Mouse (Mus musculus) forebrain, embryonic 16.5 days (tissue): ENCODE data around the gene Kansl1l. TPM values are rescaled to one million over a fixed set of nuclear protein-coding genes. Genes with fewer than 3 reads are reported as not detected.
A peak's percentile ranks its signal among the peaks of the same experiment; 100 is the strongest.

Source experiments
- ATAC-seq: fragments of 200-750 bp; cut with Nextera tagmentation; 2 replicates; pipeline ENCODE4 v1.8.0; 2017; ENCODE audit warnings: mild to moderate bottlenecking, moderate library complexity
- H3K27ac ChIP-seq: fragments of 300-500 bp; sonication (generic); 2 replicates; pipeline ENCODE4 v1.5.1; 2014; ENCODE audit warnings: low read length, control low read depth
- H3K27me3 ChIP-seq: fragments of 300-500 bp; sonication (generic); replicated peaks from 2 replicates; pipeline ENCODE4 v1.6.1; 2014; ENCODE audit warnings: low read length; ENCODE audit not compliant: control insufficient read depth, insufficient read depth
- H3K36me3 ChIP-seq: fragments of 300-500 bp; sonication (generic); 2 replicates; pipeline ENCODE4 v1.6.1; 2014; ENCODE audit not compliant: control insufficient read depth, insufficient read depth
- H3K4me1 ChIP-seq: fragments of 300-500 bp; sonication (generic); replicated peaks from 2 replicates; pipeline ENCODE4 v1.6.1; 2014; ENCODE audit warnings: low read length; ENCODE audit not compliant: control insufficient read depth, insufficient read depth
- H3K4me2 ChIP-seq: fragments of 300-500 bp; sonication (generic); 2 replicates; pipeline ENCODE4 v1.6.1; 2014; ENCODE audit warnings: mild to moderate bottlenecking, low read length, control low read depth
- H3K4me3 ChIP-seq: fragments of 300-500 bp; sonication (generic); replicated peaks from 2 replicates; pipeline ENCODE4 v1.5.1; 2014; ENCODE audit warnings: mild to moderate bottlenecking, low read length, control low read depth
- H3K9ac ChIP-seq: fragments of 300-500 bp; sonication (generic); replicated peaks from 2 replicates; pipeline ENCODE4 v1.6.1; 2014; ENCODE audit warnings: low read depth, low read length, control low read depth
- H3K9me3 ChIP-seq: fragments of 300-500 bp; sonication (generic); 2 replicates; pipeline ENCODE4 v1.6.1; 2016; ENCODE audit warnings: low read length; ENCODE audit not compliant: control insufficient read depth
- WGBS: fragments of 180-500 bp; shearing (Covaris S2); extraction: QIAGEN DNeasy Blood & Tissue Kit; methylation state at CpG from one replicate; pipeline ENCODE4 v1.1.7; 2014; 5-methylcytosine and 5-hydroxymethylcytosine counted together
- polyA plus RNA-seq: library from polyadenylated mRNA; unstranded; fragments of >200 nt; fragmentation: Nextera tagmentation; extraction: Ambion mirVana; gene quantifications from 2 replicates; pipeline ENCODE4 v1.2.1, GENCODE M21; 2015

The Kansl1l gene
- polyA plus RNA-seq, 1 experiment from 2014 or later, result 15.0 TPM

DNA sequence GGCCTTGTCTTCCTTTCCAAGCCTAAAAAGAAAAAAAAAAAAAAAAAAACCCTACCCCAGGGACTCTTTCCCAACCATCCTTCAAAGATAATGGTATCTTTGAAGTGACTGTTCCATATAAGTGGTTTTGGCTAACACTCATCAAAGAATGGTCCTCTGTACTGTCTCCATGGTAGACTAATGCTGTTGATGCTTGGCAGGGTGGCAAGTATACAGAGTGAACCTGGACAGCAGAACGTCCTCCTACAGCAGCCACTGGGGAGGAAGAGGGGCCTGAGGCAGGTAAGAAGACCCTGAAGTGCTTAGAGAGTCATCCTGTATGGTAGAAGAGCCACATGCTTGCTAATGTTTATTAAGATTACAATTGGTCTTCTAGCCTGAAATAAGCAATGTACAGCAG is 125.1 kb downstream of the Kansl1l start:
- peak; percentile 42; the same call in 1 of the 2 replicates for ATAC-seq
- H3K4me1 ChIP-seq, result peaks cover 13% of the 10 kb centered on the region
- no peaks in the 10 kb centered on the region for H3K36me3 ChIP-seq
- no peaks in the 10 kb centered on the region for H3K9me3 ChIP-seq
- 76% methylated on average over 1 of the region's 1 CpGs for WGBS
- no peak overlapping the region for H3K4me2 ChIP-seq
- H3K27ac ChIP-seq, result no peak overlapping the region
- H3K27me3 ChIP-seq, result no peaks in the 10 kb centered on the region
- no peak overlapping the region for H3K4me3 ChIP-seq
- H3K9ac ChIP-seq, result no peak overlapping the region

DNA sequence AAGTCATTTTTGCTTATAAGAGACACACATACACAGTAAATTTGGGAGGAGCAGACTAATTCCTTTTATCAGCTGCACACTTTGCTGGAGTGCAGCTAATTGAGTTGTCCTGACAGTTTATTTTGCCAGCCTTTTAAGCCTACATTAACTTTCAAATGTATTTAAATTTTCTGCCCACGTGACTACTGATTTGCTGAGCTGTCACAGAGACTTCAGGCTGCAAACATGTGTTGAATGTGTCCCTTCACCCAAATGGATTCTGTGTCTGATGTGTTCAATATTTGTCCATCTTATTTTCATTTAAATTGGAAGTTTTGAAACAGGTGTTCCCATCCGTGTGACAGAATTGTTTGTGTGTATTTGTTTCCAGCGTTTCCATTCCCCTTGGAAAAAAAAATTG is 125.6 kb downstream of the Kansl1l start:
- Histone ChIP-seq H3K9ac (no peak overlapping the region), H3K27ac (no peak overlapping the region), H3K36me3 (no peaks in the 10 kb centered on the region), H3K4me2 (no peak overlapping the region), H3K4me3 (no peak overlapping the region), H3K4me1 (peaks cover 13% of the 10 kb centered on the region), H3K9me3 (no peaks in the 10 kb centered on the region), H3K27me3 (no peaks in the 10 kb centered on the region)
- WGBS, result 42% methylated on average over 3 of the region's 3 CpGs
- ATAC-seq, result peak; percentile 81

DNA sequence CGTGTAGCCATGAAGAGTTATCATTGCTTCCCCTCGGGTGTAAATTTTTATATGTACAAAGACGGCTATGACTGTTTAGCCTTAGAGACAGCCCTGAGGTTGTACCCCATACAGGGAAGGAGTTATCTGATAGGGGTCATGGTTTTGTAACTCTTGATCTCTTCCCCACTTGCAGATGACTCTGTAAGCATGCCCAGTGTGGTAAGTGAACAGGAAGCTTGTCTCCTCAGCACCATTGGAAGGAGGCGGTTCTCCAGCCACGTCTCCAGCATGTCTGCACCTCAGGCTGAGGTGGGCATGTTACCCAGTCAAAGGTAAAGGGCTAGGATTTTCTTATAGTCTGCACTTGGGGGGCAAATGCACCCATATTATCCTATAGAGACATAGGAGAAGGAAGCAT is 134.4 kb downstream of the Kansl1l start:
- Histone ChIP-seq H3K4me1 (no peaks in the 10 kb centered on the region), H3K4me3 (no peak overlapping the region), H3K27ac (no peak overlapping the region), H3K36me3 (no peaks in the 10 kb centered on the region), H3K4me2 (no peak overlapping the region), H3K9ac (no peak overlapping the region), H3K27me3 (no peaks in the 10 kb centered on the region), H3K9me3 (no peaks in the 10 kb centered on the region)
- no peak for ATAC-seq
- 92% methylated on average over 5 of the region's 5 CpGs for WGBS

DNA sequence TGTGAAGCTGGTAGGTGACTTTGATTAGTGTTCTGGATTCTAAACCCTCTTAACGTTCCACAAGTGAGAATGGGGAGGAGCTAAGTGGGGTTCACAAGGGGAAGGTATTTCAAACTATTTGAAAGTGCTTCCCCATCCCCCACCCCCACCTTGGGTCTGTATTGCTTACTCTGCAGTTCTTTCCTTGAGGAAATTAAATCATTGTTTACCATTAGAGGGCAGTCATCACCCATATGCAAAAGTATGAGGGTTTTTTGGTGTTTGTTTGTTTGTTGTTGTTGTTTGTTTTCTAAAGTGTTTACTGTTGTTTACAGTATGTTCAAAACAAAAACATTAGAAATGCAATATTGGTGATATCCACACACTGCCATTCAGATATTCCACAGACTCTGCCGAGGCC is 138.7 kb downstream of the Kansl1l start:
- no peaks in the 10 kb centered on the region for H3K9me3 ChIP-seq
- WGBS, result 12% methylated on average over 2 of the region's 2 CpGs
- H3K4me3 ChIP-seq, result no peak overlapping the region
- no peak overlapping the region for H3K27ac ChIP-seq
- no peaks in the 10 kb centered on the region for H3K27me3 ChIP-seq
- no peak for ATAC-seq
- H3K36me3 ChIP-seq, result no peaks in the 10 kb centered on the region
- H3K9ac ChIP-seq, result no peak overlapping the region
- H3K4me2 ChIP-seq, result no peak overlapping the region
- H3K4me1 ChIP-seq, result no peaks in the 10 kb centered on the region

DNA sequence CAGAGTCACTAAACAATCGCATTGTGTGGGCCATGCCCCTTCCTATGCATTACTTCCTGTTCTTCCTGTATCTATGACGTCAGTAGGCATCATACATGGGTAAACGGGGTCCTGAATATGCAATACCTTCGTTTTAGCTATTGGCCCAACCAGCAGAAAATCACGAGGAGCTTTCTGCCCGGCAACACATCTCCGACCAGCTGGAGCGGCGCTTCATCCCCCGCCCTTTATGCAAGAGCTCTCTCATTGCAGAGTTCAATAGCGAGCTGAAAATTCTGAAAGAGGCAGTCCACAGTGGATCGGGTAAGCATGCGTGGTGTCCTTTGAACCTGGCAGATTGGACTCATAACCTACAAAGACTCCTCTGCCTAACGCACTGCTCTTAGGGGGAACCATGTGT is 139.4 kb downstream of the Kansl1l start:
- WGBS, result 63% methylated on average over 14 of the region's 14 CpGs
- ATAC-seq, result no peak

DNA sequence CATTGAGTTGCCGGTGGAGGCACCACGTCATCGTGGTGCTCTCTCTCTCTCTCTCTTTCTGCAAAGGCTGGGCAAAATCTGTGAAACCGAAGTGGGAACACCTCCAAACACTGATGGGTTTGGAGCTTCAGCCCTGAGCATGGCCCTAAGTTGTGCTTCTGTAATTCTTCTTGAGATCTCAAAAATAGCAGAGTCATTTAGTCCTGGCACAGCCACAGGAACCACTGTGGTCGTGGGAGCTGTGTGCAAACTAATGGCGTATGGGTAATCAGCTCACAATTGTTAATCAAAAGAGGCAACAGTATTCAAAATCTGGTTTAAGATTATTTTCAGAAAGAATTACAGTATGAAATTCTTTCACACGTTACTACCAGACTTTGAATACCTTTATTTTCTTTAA is 144.6 kb downstream of the Kansl1l start:
- H3K4me3 ChIP-seq, result no peak overlapping the region
- no peak overlapping the region for H3K27ac ChIP-seq
- H3K27me3 ChIP-seq, result no peaks in the 10 kb centered on the region
- no peaks in the 10 kb centered on the region for H3K36me3 ChIP-seq
- H3K4me1 ChIP-seq, result no peaks in the 10 kb centered on the region
- H3K4me2 ChIP-seq, result no peak overlapping the region
- 85% methylated on average over 7 of the region's 7 CpGs for WGBS
- no peak overlapping the region for H3K9ac ChIP-seq
- no peak for ATAC-seq
- no peaks in the 10 kb centered on the region for H3K9me3 ChIP-seq

More for the DNA sequence above, 139.4 kb downstream of the Kansl1l start:
- Histone ChIP-seq H3K4me1 (no peaks in the 10 kb centered on the region), H3K9ac (no peak overlapping the region), H3K27me3 (no peaks in the 10 kb centered on the region), H3K36me3 (no peaks in the 10 kb centered on the region), H3K9me3 (no peaks in the 10 kb centered on the region), H3K27ac (no peak overlapping the region), H3K4me3 (no peak overlapping the region), H3K4me2 (no peak overlapping the region)

DNA sequence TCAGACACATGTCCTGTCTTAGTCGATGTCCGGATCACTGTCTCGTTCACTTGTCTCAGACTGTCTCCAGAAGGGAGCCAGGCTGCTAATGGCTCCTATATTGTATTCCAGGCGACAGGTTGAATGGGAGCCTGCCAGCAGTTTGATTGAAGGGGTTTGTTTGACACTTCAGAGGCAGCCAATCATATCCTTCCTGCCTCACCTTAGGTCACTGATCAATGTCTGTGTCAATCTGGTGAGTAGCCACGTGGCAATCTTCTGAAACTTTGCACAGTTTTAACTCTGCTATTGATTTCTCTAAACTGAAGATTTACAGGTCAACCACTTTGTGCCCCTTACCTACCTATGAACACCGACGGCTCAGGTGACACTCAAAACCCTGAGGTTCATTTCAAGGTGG is 145.9 kb downstream of the Kansl1l start:
- Histone ChIP-seq H3K4me2 (no peak overlapping the region), H3K9me3 (no peaks in the 10 kb centered on the region), H3K4me3 (no peak overlapping the region), H3K27ac (no peak overlapping the region), H3K36me3 (no peaks in the 10 kb centered on the region), H3K9ac (no peak overlapping the region), H3K4me1 (no peaks in the 10 kb centered on the region), H3K27me3 (no peaks in the 10 kb centered on the region)
- no peak for ATAC-seq
- 62% methylated on average over 7 of the region's 7 CpGs for WGBS

Other genes starting within 250 kb of the Kansl1l start
- 39.4 and 43.8 TPM in 2 replicates for gene Rpe, start 116.7 kb downstream of the Kansl1l start, polyA plus RNA-seq
- gene Acadl, start 45.7 kb upstream of the Kansl1l start, polyA plus RNA-seq, result 33.0 and 38.8 TPM in 2 replicates
- 0.38 and 2.5 TPM in 2 replicates for gene Myl1, start 127.8 kb upstream of the Kansl1l start, polyA plus RNA-seq
- gene Lancl1, start 221.3 kb upstream of the Kansl1l start, polyA plus RNA-seq, result 198 and 201 TPM in 2 replicates